Mouse (Mus musculus) lung, postnatal 0 days (tissue): ENCODE measurements at regions not wholly inside any gene's neighbourhood (a gene's known extent, or its start where the extent isn't known, plus 50 kb on each side); places are given as distances from the start of the nearest gene placed in this dataset.

ENCODE experiments used
- ATAC-seq: fragments of 200-750 bp; cut with Nextera tagmentation; 2 replicates; pipeline ENCODE4 v1.8.0; 2017; ENCODE audit warnings: moderate library complexity
- DNase-seq: peaks from one replicate; pipeline ENCODE4 v3.0.0-alpha.2; 2016; ENCODE audit warnings: low spot score
- H3K27ac ChIP-seq: fragments of 300-500 bp; sonication (generic); 2 replicates; pipeline ENCODE4 v1.5.1; 2014; ENCODE audit warnings: antibody characterized with exemption, mild to moderate bottlenecking, low read length, mixed read lengths
- H3K27me3 ChIP-seq: fragments of 300-500 bp; sonication (generic); replicated peaks from 2 replicates; pipeline ENCODE4 v1.6.1; 2014; ENCODE audit warnings: low read length, mixed read lengths; ENCODE audit not compliant: insufficient read depth
- H3K36me3 ChIP-seq: fragments of 300-500 bp; sonication (generic); 2 replicates; pipeline ENCODE4 v1.6.1; 2014; ENCODE audit warnings: low read length, mixed read lengths; ENCODE audit not compliant: insufficient read depth
- H3K4me1 ChIP-seq: fragments of 300-500 bp; sonication (generic); 2 replicates; pipeline ENCODE4 v1.6.1; 2014; ENCODE audit warnings: antibody characterized with exemption, low read depth, low read length, mixed read lengths; ENCODE audit not compliant: insufficient read depth
- H3K4me2 ChIP-seq: fragments of 300-500 bp; sonication (generic); replicated peaks from 2 replicates; pipeline ENCODE4 v1.6.1; 2014; ENCODE audit warnings: low read depth, mild to moderate bottlenecking, low read length, moderate library complexity, mixed read lengths
- H3K4me3 ChIP-seq: fragments of 300-500 bp; sonication (generic); 2 replicates; pipeline ENCODE4 v1.5.1; 2014; ENCODE audit warnings: low read depth, low read length
- H3K9ac ChIP-seq: fragments of 300-500 bp; sonication (generic); replicated peaks from 2 replicates; pipeline ENCODE4 v1.6.1; 2014; ENCODE audit warnings: low read depth, mild to moderate bottlenecking
- H3K9me3 ChIP-seq: fragments of 300-500 bp; sonication (generic); 2 replicates; pipeline ENCODE4 v1.6.1; 2016; ENCODE audit warnings: low read length, mixed read lengths
- CTCF ChIP-seq: IDR thresholded peaks from 2 replicates; pipeline ENCODE4 v1.5.1; 2016; ENCODE audit warnings: antibody characterized with exemption, mild to moderate bottlenecking
- EP300 ChIP-seq: IDR thresholded peaks from 2 replicates; pipeline ENCODE4 v1.6.1; 2016; ENCODE audit warnings: antibody characterized with exemption, mild to moderate bottlenecking, control low read depth
- WGBS: fragments of 180-500 bp; shearing (Covaris S2); extraction: QIAGEN DNeasy Blood & Tissue Kit; methylation state at CpG from one replicate; pipeline ENCODE4 v1.1.7; 2014; 5-methylcytosine and 5-hydroxymethylcytosine counted together

- H3K4me3 ChIP-seq: no peak overlapping the region
- no peak for ATAC-seq
- H3K9ac ChIP-seq: no peak overlapping the region
- no peak overlapping the region for H3K4me2 ChIP-seq
- no peaks in the 10 kb centered on the region for H3K36me3 ChIP-seq
- H3K27ac ChIP-seq: no peak overlapping the region
- no peaks in the 10 kb centered on the region for H3K9me3 ChIP-seq
- H3K4me1 ChIP-seq: no peaks in the 10 kb centered on the region
- no peaks in the 10 kb centered on the region for H3K27me3 ChIP-seq
- TF ChIP-seq CTCF: no peak; the same call in 1 of the 2 replicates
- TF ChIP-seq EP300: no peak
- DNase-seq: no peak
- 55% methylated on average over 14 of the region's 14 CpGs for WGBS
Observed at GRCm38 (mm10) chr1:166794622-166795244, 113.1 kb upstream of the Fmo9 start.

GRCm38 (mm10) chr1:166795613-166796012 is 114.0 kb upstream of the Fmo9 start:
- H3K9me3 ChIP-seq: no peaks in the 10 kb centered on the region
- H3K4me1 ChIP-seq: no peaks in the 10 kb centered on the region
- no peaks in the 10 kb centered on the region for H3K36me3 ChIP-seq
- WGBS: 68% methylated on average over 4 of the region's 4 CpGs
- H3K27me3 ChIP-seq: no peaks in the 10 kb centered on the region
- H3K4me3 ChIP-seq: no peak overlapping the region
- no peak for TF ChIP-seq EP300
- TF ChIP-seq CTCF: no peak
- H3K27ac ChIP-seq: no peak overlapping the region
- no peak overlapping the region for H3K9ac ChIP-seq
- ATAC-seq (no peak), DNase-seq (no peak)
- H3K4me2 ChIP-seq: no peak overlapping the region

- H3K4me1 ChIP-seq: no peaks in the 10 kb centered on the region
- no peaks in the 10 kb centered on the region for H3K9me3 ChIP-seq
- no peaks in the 10 kb centered on the region for H3K27me3 ChIP-seq
- WGBS: 52% methylated on average over 6 of the region's 6 CpGs
- no peak overlapping the region for H3K27ac ChIP-seq
- no peak for ATAC-seq
- no peak for DNase-seq
- no peak for TF ChIP-seq EP300
- no peak for TF ChIP-seq CTCF
- no peak overlapping the region for H3K9ac ChIP-seq
- no peak overlapping the region for H3K4me3 ChIP-seq
- H3K4me2 ChIP-seq: no peak overlapping the region
- no peaks in the 10 kb centered on the region for H3K36me3 ChIP-seq
Observed at GRCm38 (mm10) chr1:166796362-166796925, 114.8 kb upstream of the Fmo9 start.

GRCm38 (mm10) chr1:166796931-166797330 is 115.3 kb upstream of the Fmo9 start:
- no peaks in the 10 kb centered on the region for H3K27me3 ChIP-seq
- 58% methylated on average over 4 of the region's 4 CpGs for WGBS
- no peak overlapping the region for H3K9ac ChIP-seq
- H3K36me3 ChIP-seq: no peaks in the 10 kb centered on the region
- TF ChIP-seq EP300: no peak
- TF ChIP-seq CTCF: no peak
- no peak overlapping the region for H3K27ac ChIP-seq
- H3K9me3 ChIP-seq: no peaks in the 10 kb centered on the region
- no peak overlapping the region for H3K4me3 ChIP-seq
- ATAC-seq: no peak
- no peak overlapping the region for H3K4me2 ChIP-seq
- no peaks in the 10 kb centered on the region for H3K4me1 ChIP-seq
- no peak for DNase-seq

- TF ChIP-seq EP300: no peak
- no peak for TF ChIP-seq CTCF
- H3K4me1 ChIP-seq: no peaks in the 10 kb centered on the region
- no peaks in the 10 kb centered on the region for H3K9me3 ChIP-seq
- no peak overlapping the region for H3K4me3 ChIP-seq
- no peaks in the 10 kb centered on the region for H3K27me3 ChIP-seq
- DNase-seq (no peak), ATAC-seq (no peak)
- H3K4me2 ChIP-seq: no peak overlapping the region
- H3K9ac ChIP-seq: no peak overlapping the region
- H3K27ac ChIP-seq: no peak overlapping the region
- H3K36me3 ChIP-seq: no peaks in the 10 kb centered on the region
- 68% methylated on average over 11 of the region's 11 CpGs for WGBS
Observed at GRCm38 (mm10) chr1:166800953-166801603, 119.4 kb upstream of the Fmo9 start.

- DNase-seq (no peak), ATAC-seq (no peak)
- H3K9ac ChIP-seq: no peak overlapping the region
- no peak overlapping the region for H3K4me3 ChIP-seq
- no peaks in the 10 kb centered on the region for H3K4me1 ChIP-seq
- no peaks in the 10 kb centered on the region for H3K36me3 ChIP-seq
- no peaks in the 10 kb centered on the region for H3K27me3 ChIP-seq
- TF ChIP-seq CTCF (no peak), EP300 (no peak)
- 30% methylated on average over 4 of the region's 4 CpGs for WGBS
- no peak overlapping the region for H3K4me2 ChIP-seq
- no peaks in the 10 kb centered on the region for H3K9me3 ChIP-seq
- H3K27ac ChIP-seq: no peak overlapping the region
Observed at GRCm38 (mm10) chr1:166801929-166802328, 120.3 kb upstream of the Fmo9 start.
